In the genomic region with DNA sequence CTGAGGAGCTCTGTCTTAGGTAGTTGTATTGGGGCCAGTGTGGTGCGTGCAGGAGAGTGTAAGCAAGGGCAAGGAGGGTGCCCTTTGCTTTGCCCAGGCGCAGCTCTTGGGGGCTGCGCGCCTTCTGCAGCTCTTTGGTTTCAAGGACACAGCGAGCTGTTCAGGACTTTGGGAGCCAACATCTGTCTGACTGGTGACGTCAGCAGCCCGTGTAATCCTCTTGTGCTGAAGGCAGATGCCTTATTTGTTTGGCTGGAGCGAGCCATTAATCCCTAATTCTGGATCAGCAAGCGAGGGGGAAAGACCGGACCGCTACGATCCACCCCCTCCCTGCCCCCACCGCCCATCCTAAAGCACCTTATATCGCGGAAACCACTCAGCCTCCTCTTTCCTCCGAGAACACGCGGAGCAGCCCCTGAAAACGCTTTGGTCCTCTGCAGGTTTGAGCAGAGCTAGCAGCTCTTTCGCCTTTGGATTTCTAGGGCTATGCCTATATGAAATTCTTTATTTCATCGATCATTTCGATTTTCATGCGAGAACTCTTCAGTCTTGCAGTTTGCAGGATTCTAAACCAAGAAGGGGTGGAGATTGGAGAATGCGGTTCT, we compare ENCODE assay signal across 9 mouse cellular contexts.
DNase-seq lines count a peak whose midpoint lies in the region; ATAC-seq lines count a peak whose summit lies in the region.
"Had no signal": no experiment of that assay in that cellular context is flagged by ENCODE, and none has a peak within 500 bp of the region (broad histone marks: within the 10 kb centered on the region; RNA-seq: fewer than 3 reads in every experiment).

No protein-coding gene starts in this region.

- 1% methylated on average over 24 of the region's 24 CpGs for WGBS in kidney, embryonic 14.5 days
- WGBS in forebrain, embryonic 11.5 days, result under 1% methylated on average over 24 of the region's 24 CpGs
- WGBS in neural tube, embryonic 14.5 days, result under 1% methylated on average over 24 of the region's 24 CpGs

- no peak for DNase-seq in kidney, postnatal 10 days
- DNase-seq in forebrain, embryonic 11.5 days (ENCODE audit: low spot score), result peak; percentile 82
- DNase-seq in left cerebral cortex, adult 11 months (ENCODE audit: low spot score), result peak; percentile 74
- no peak for DNase-seq in liver
- no peak for DNase-seq in ovary, postnatal 10 days (ENCODE audit: low spot score)

- ATAC-seq in kidney, embryonic 14.5 days (ENCODE audit: low FRiP score, low TSS enrichment), result 0 out of 2 replicates have a peak, but pooled peaks have one; percentile 13
- peak; percentile 55 for ATAC-seq in forebrain, embryonic 11.5 days (replicated peaks; ENCODE audit: low FRiP score)
- ATAC-seq in neural tube, embryonic 14.5 days (ENCODE audit: low read depth), result peak; percentile 69
- no peak for ATAC-seq in megakaryocyte-erythroid progenitor cell, adult 5-6 weeks (replicated peaks; ENCODE audit: low FRiP score, low TSS enrichment, poor library complexity, severe bottlenecking)

- H3K9ac ChIP-seq in kidney, embryonic 14.5 days (ENCODE audit: low read depth, low read length), result no peak overlapping the region
- peak overlapping the region; percentile 96 for H3K9ac ChIP-seq in forebrain, embryonic 11.5 days (ENCODE audit: low read length)
- peak overlapping the region; percentile 99 for H3K9ac ChIP-seq in neural tube, embryonic 14.5 days (replicated peaks; ENCODE audit: low read depth, low read length)

- peak overlapping the region; percentile 22; the same call in 1 of the 2 replicates for H3K4me3 ChIP-seq in kidney, embryonic 14.5 days (ENCODE audit: low read length)
- H3K4me3 ChIP-seq in forebrain, embryonic 11.5 days (ENCODE audit: low read depth, low read length), result peak overlapping the region; percentile 62
- H3K4me3 ChIP-seq in neural tube, embryonic 14.5 days (ENCODE audit: low read depth, low read length), result peak overlapping the region; percentile 72

- no peaks in the 10 kb centered on the region for H3K9me3 ChIP-seq in kidney, embryonic 14.5 days (ENCODE audit: control insufficient read depth, low read length)
- H3K9me3 ChIP-seq in forebrain, embryonic 11.5 days (ENCODE audit: control insufficient read depth, low read length), result no peaks in the 10 kb centered on the region
- H3K9me3 ChIP-seq in neural tube, embryonic 14.5 days (ENCODE audit: control insufficient read depth, low read length), result no peaks in the 10 kb centered on the region

- no peak overlapping the region for H3K27ac ChIP-seq in kidney, embryonic 14.5 days (ENCODE audit: low read depth, low read length)
- H3K27ac ChIP-seq in forebrain, embryonic 11.5 days (ENCODE audit: low read depth, low read length), result peak overlapping the region; percentile 95
- peak overlapping the region; percentile 100 for H3K27ac ChIP-seq in neural tube, embryonic 14.5 days (ENCODE audit: low read depth, low read length)

- peaks cover 87% of the 10 kb centered on the region for H3K27me3 ChIP-seq in kidney, embryonic 14.5 days (ENCODE audit: control insufficient read depth, insufficient read depth, low read length)
- H3K27me3 ChIP-seq in forebrain, embryonic 11.5 days (ENCODE audit: control insufficient read depth, insufficient read depth, low read length), result no peaks in the 10 kb centered on the region
- H3K27me3 ChIP-seq in neural tube, embryonic 14.5 days (ENCODE audit: control insufficient read depth, insufficient read depth, low read length), result no peaks in the 10 kb centered on the region; the same call in 1 of the 2 replicates

- H3K4me2 ChIP-seq in kidney, embryonic 14.5 days (replicated peaks; ENCODE audit: low read depth, low read length), result no peak overlapping the region
- H3K4me2 ChIP-seq in forebrain, embryonic 11.5 days (ENCODE audit: low read depth, low read length, severe bottlenecking), result peak overlapping the region; percentile 52
- peak overlapping the region; percentile 98 for H3K4me2 ChIP-seq in neural tube, embryonic 14.5 days (ENCODE audit: low read depth, low read length)

- 0 out of 2 replicates have a peak, but pooled peaks cover 5% of the 10 kb centered on the region for H3K4me1 ChIP-seq in kidney, embryonic 14.5 days (ENCODE audit: control insufficient read depth, insufficient read depth, low read length)
- H3K4me1 ChIP-seq in forebrain, embryonic 11.5 days (replicated peaks; ENCODE audit: control insufficient read depth, insufficient read depth, low read length), result peaks cover 14% of the 10 kb centered on the region
- no peaks in the 10 kb centered on the region for H3K4me1 ChIP-seq in neural tube, embryonic 14.5 days (ENCODE audit: control insufficient read depth, insufficient read depth, low read length)

- no peaks in the 10 kb centered on the region for H3K36me3 ChIP-seq in kidney, embryonic 14.5 days (ENCODE audit: control insufficient read depth, insufficient read depth, low read length)
- H3K36me3 ChIP-seq in forebrain, embryonic 11.5 days (ENCODE audit: control insufficient read depth, insufficient read depth, low read length), result 0 out of 2 replicates have a peak, but pooled peaks cover 5% of the 10 kb centered on the region
- peaks cover 21% of the 10 kb centered on the region for H3K36me3 ChIP-seq in neural tube, embryonic 14.5 days (ENCODE audit: control insufficient read depth, insufficient read depth, low read length)
- H3K36me3 ChIP-seq: G1E had no signal

Comparison
In these comparisons a context has a peak if more than half of its experiments do, and no peak if none do; other contexts are left out.
1. H3K4me3 ChIP-seq: peak in every context shown above with its lines; median percentile 72 in neural tube, embryonic 14.5 days; 62 in forebrain, embryonic 11.5 days; 22 in kidney, embryonic 14.5 days.
2. DNase-seq: peak in forebrain, embryonic 11.5 days (single experiment) and left cerebral cortex, adult 11 months (single experiment); none in kidney, postnatal 10 days (single experiment), liver (single experiment) and ovary, postnatal 10 days (single experiment).